ENCODE assay signal across 15 mouse cellular contexts in the genomic region with DNA sequence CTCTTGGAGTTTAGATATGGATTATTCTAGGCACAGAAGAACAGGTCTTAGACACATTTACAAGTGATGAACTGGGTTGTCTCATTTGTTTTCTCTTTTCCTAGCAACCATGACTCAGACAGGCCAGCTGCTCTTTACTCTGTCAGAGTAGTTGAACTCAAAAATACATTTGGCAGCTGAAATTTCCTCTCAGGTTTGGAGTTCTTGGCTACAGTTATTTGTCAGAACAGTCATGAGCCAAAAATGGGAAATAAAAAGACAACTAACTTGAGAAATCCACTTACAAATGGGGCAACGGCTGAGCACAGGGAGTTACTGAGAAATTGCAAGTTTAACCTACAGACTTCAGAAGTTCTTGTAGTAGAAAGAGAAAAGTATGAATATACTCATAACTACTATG.
DNase-seq lines count a peak whose midpoint lies in the region; TF ChIP-seq lines count a peak whose summit lies in the region.
"Had no signal": no experiment of that assay in that cellular context is flagged by ENCODE, and none has a peak within 500 bp of the region (broad histone marks: within the 10 kb centered on the region; RNA-seq: fewer than 3 reads in every experiment).

No protein-coding gene starts in this region.

- H3K27ac ChIP-seq in heart, embryonic 10.5 days = no peak overlapping the region
- H3K27ac ChIP-seq in thymus, adult 2 months (ENCODE audit: control insufficient read depth, insufficient read depth, low read length) = no peak overlapping the region
- H3K27ac ChIP-seq: forebrain, embryonic 10.5 days; hindbrain, embryonic 14.5 days; liver, embryonic 12.5 days; neural tube, embryonic 15.5 days had no signal

- WGBS in heart, embryonic 10.5 days = 90% methylated on average over 1 of the region's 1 CpGs
- WGBS in thymus, adult 2 months = 91% methylated on average over 1 of the region's 1 CpGs

- TF ChIP-seq CTCF in thymus, adult 2 months (IDR thresholded peaks at IDR 0.05; ENCODE audit: borderline replicate concordance, control insufficient read depth, extremely low read depth, insufficient read depth, low read length, poor library complexity) = no peak

- H3K27me3 ChIP-seq in heart, embryonic 10.5 days (ENCODE audit: insufficient read depth, poor library complexity, severe bottlenecking) = no peaks in the 10 kb centered on the region
- no peaks in the 10 kb centered on the region for H3K27me3 ChIP-seq in thymus, adult 2 months (ENCODE audit: control insufficient read depth, insufficient read depth, low read length)
- H3K27me3 ChIP-seq: liver, embryonic 12.5 days; megakaryocyte, embryonic 14.5 days; neural tube, embryonic 15.5 days had no signal

- TF ChIP-seq POLR2A in thymus, adult 2 months (IDR thresholded peaks at IDR 0.05; ENCODE audit: control insufficient read depth, extremely low read depth, insufficient read depth, low read length, poor library complexity) = no peak

- peak; percentile 0 for DNase-seq in heart, adult 8-10 months (ENCODE audit: low spot score)
- no peak for DNase-seq in heart, embryonic 10.5 days (ENCODE audit: low spot score)
- DNase-seq in brain, adult 2 months (ENCODE audit: low read depth, low spot score) = peak; percentile 92
- DNase-seq in layer of hippocampus, adult 9-10 months (ENCODE audit: low spot score) = peak; percentile 26
- DNase-seq in right cerebral cortex, postnatal 10 days (ENCODE audit: low spot score in 2 of 2) = peak; percentile 22 to 41
- no peak for DNase-seq in kidney, postnatal 14 days
- no peak for DNase-seq in thymus, adult 2 months
- DNase-seq: adrenal gland, postnatal 14 days; cerebellum, adult 9-11 months; thymus, postnatal 36 days had no signal

- H3K4me1 ChIP-seq in heart, embryonic 10.5 days = no peaks in the 10 kb centered on the region
- no peaks in the 10 kb centered on the region for H3K4me1 ChIP-seq in thymus, adult 2 months (replicated peaks; ENCODE audit: control insufficient read depth, insufficient read depth, low read length)
- H3K4me1 ChIP-seq: forebrain, embryonic 10.5 days; liver, embryonic 12.5 days; megakaryocyte, embryonic 14.5 days; neural tube, embryonic 15.5 days had no signal

- H3K4me3 ChIP-seq in heart, embryonic 10.5 days = no peak overlapping the region
- no peak overlapping the region for H3K4me3 ChIP-seq in thymus, adult 2 months (ENCODE audit: control insufficient read depth, insufficient read depth, low read length)
- H3K4me3 ChIP-seq: forebrain, embryonic 10.5 days; liver, embryonic 12.5 days; megakaryocyte, embryonic 14.5 days; neural tube, embryonic 15.5 days had no signal

- H3K36me3 ChIP-seq in heart, embryonic 10.5 days = no peaks in the 10 kb centered on the region
- H3K36me3 ChIP-seq in thymus, adult 2 months (ENCODE audit: control insufficient read depth, insufficient read depth, low read length) = no peaks in the 10 kb centered on the region
- H3K36me3 ChIP-seq: forebrain, embryonic 10.5 days; liver, embryonic 12.5 days; neural tube, embryonic 15.5 days had no signal

- H3K9me3 ChIP-seq in heart, embryonic 10.5 days = no peaks in the 10 kb centered on the region
- H3K9me3 ChIP-seq: forebrain, embryonic 10.5 days; liver, embryonic 12.5 days; megakaryocyte, embryonic 14.5 days; neural tube, embryonic 15.5 days had no signal

Comparison
In these comparisons a context has a peak if more than half of its experiments do, and no peak if none do; other contexts are left out.
1. DNase-seq: peak in heart, adult 8-10 months (single experiment), brain, adult 2 months (single experiment), layer of hippocampus, adult 9-10 months (single experiment) and right cerebral cortex, postnatal 10 days (2 of 2); none in heart, embryonic 10.5 days (single experiment), kidney, postnatal 14 days (single experiment) and thymus, adult 2 months (single experiment).